Mouse (Mus musculus): ENCODE measurements around the gene Syap1. TPM values are rescaled to one million over a fixed set of nuclear protein-coding genes. Genes with fewer than 3 reads are reported as not detected.

The Syap1 gene
- polyA plus RNA-seq, 1 experiment from 2014 or later: 40.1 TPM

- no peaks in the 10 kb centered on the region; the same call in 1 of the 2 replicates for H3K27me3 ChIP-seq (ENCODE audit: control insufficient read depth, insufficient read depth, low read length)
- WGBS: 48% methylated on average over 6 of the region's 6 CpGs
- H3K27ac ChIP-seq (ENCODE audit: low read depth, low read length): no peak overlapping the region
- no peak for DNase-seq (ENCODE audit: low spot score)
- H3K4me2 ChIP-seq (replicated peaks; ENCODE audit: low read depth, low read length): peak overlapping the region; percentile 81
- H3K36me3 ChIP-seq (ENCODE audit: control insufficient read depth, insufficient read depth, low read length): no peaks in the 10 kb centered on the region
- peak overlapping the region; percentile 47; the same call in 1 of the 2 replicates for H3K9ac ChIP-seq (ENCODE audit: low read depth, low read length)
- no peaks in the 10 kb centered on the region for H3K9me3 ChIP-seq (ENCODE audit: control insufficient read depth, low read length)
- ATAC-seq (ENCODE audit: low FRiP score): no peak
- no peaks in the 10 kb centered on the region for H3K4me1 ChIP-seq (replicated peaks; ENCODE audit: control insufficient read depth, insufficient read depth, low read length)
- peak overlapping the region; percentile 57 for H3K4me3 ChIP-seq (ENCODE audit: low read depth, low read length)
These were observed 60.2 kb downstream of the Syap1 start for GRCm38 (mm10) chrX:162828016-162828415.

MicroRNAs encoded within 50 kb of the gene (microRNA counts, 519-probe panel; counts per million panel counts)
- not detected for microRNA mmu-miR-3473

Other genes starting within 250 kb of the Syap1 start
- gene Reps2, start 244.8 kb downstream of the Syap1 start, polyA plus RNA-seq (2014; fragmentation: Nextera tagmentation; extraction: Ambion mirVana): 0.82 and 1.1 TPM in 2 replicates
- gene Rbbp7, start 128.0 kb downstream of the Syap1 start, polyA plus RNA-seq (2014; fragmentation: Nextera tagmentation; extraction: Ambion mirVana): 318 and 333 TPM in 2 replicates
- 19.5 and 20.3 TPM in 2 replicates for gene Txlng, start 59.0 kb downstream of the Syap1 start, polyA plus RNA-seq (2014; fragmentation: Nextera tagmentation; extraction: Ambion mirVana)
- 87.6 and 91.8 TPM in 2 replicates for gene Ctps2, start 12.8 kb upstream of the Syap1 start, polyA plus RNA-seq (2014; fragmentation: Nextera tagmentation; extraction: Ambion mirVana)
- 0.47 TPM in 1 of 2 replicates, not detected in the other for gene S100g, start 76.2 kb upstream of the Syap1 start, polyA plus RNA-seq (2014; fragmentation: Nextera tagmentation; extraction: Ambion mirVana)